13 mouse cellular contexts compared by ENCODE assay signal in the genomic region with DNA sequence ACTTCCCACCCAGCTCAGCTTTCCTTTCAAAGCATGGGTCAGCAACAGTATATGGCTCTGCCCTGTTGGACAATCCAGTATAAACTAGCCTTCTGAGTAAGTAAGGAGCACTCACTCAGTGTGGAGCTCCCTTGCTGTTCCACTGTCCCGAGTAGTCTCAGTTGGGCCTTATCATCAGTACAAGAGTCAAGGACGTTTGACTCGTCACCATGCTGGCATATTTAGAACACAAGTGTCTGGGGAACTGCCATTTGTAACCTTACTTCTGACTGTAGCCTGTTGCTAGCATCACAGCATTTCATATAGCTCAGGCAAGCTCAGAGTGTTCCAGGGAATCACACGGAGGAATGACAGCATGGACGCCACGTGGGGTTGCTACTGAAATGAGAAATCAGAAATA. TPM values are rescaled to one million over a fixed set of nuclear protein-coding genes. Genes with fewer than 3 reads are reported as not detected.
A peak's percentile ranks its signal among the peaks of the same experiment; 100 is the strongest.
DNase-seq lines count a peak whose midpoint lies in the region; ATAC-seq lines count a peak whose summit lies in the region.
"Had no signal": no experiment of that assay in that cellular context is flagged by ENCODE, and none has a peak within 500 bp of the region (broad histone marks: within the 10 kb centered on the region; RNA-seq: fewer than 3 reads in every experiment).

No protein-coding gene starts in this region.

- H3K9ac ChIP-seq in heart, embryonic 16.5 days (ENCODE audit: low read length) = no peak overlapping the region
- no peak overlapping the region for H3K9ac ChIP-seq in forebrain, embryonic 14.5 days (ENCODE audit: low read length)
- H3K9ac ChIP-seq in intestine, embryonic 15.5 days = no peak overlapping the region
- H3K9ac ChIP-seq in neural tube, embryonic 11.5 days (ENCODE audit: low read length) = no peak overlapping the region
- H3K9ac ChIP-seq: embryonic facial prominence, embryonic 15.5 days had no signal

- ATAC-seq in heart, embryonic 16.5 days (replicated peaks; ENCODE audit: extremely low read depth, insufficient read depth, low FRiP score) = no peak
- ATAC-seq in forebrain, embryonic 14.5 days = no peak
- no peak for ATAC-seq in intestine, embryonic 15.5 days
- ATAC-seq in neural tube, embryonic 11.5 days (ENCODE audit: insufficient read depth, low FRiP score, low TSS enrichment) = no peak
- no peak for ATAC-seq in megakaryocyte progenitor cell, adult 5-6 weeks (replicated peaks; ENCODE audit: poor library complexity)

- peaks cover 8% of the 10 kb centered on the region for H3K4me1 ChIP-seq in heart, embryonic 16.5 days (ENCODE audit: control insufficient read depth, insufficient read depth, low read length)
- H3K4me1 ChIP-seq in forebrain, embryonic 14.5 days (ENCODE audit: control insufficient read depth, insufficient read depth, low read length) = peaks cover 10% of the 10 kb centered on the region
- H3K4me1 ChIP-seq in intestine, embryonic 15.5 days (replicated peaks) = 0 out of 2 replicates have a peak, but pooled peaks cover 4% of the 10 kb centered on the region
- H3K4me1 ChIP-seq in neural tube, embryonic 11.5 days (ENCODE audit: control insufficient read depth, insufficient read depth, low read length) = peaks cover 8% of the 10 kb centered on the region; the same call in 1 of the 2 replicates

- WGBS in heart, embryonic 16.5 days = 56% methylated on average over 6 of the region's 6 CpGs
- WGBS in forebrain, embryonic 14.5 days = 89% methylated on average over 6 of the region's 6 CpGs
- 82% methylated on average over 6 of the region's 6 CpGs for WGBS in intestine, embryonic 15.5 days
- WGBS in neural tube, embryonic 11.5 days = 87% methylated on average over 6 of the region's 6 CpGs

- H3K36me3 ChIP-seq in heart, embryonic 16.5 days (ENCODE audit: control insufficient read depth, insufficient read depth) = no peaks in the 10 kb centered on the region
- H3K36me3 ChIP-seq in forebrain, embryonic 14.5 days (ENCODE audit: control insufficient read depth, insufficient read depth, low read length) = peaks cover 11% of the 10 kb centered on the region; the same call in 1 of the 2 replicates
- H3K36me3 ChIP-seq in intestine, embryonic 15.5 days = no peaks in the 10 kb centered on the region
- H3K36me3 ChIP-seq in neural tube, embryonic 11.5 days (ENCODE audit: control insufficient read depth, insufficient read depth, low read length) = peaks cover 2% of the 10 kb centered on the region

- 0 out of 2 replicates have a peak overlapping the region, but pooled peaks have one; percentile 8 for H3K4me3 ChIP-seq in heart, embryonic 16.5 days (ENCODE audit: low read length)
- peak overlapping the region; percentile 3; the same call in 1 of the 2 replicates for H3K4me3 ChIP-seq in forebrain, embryonic 14.5 days (ENCODE audit: low read depth, low read length)
- H3K4me3 ChIP-seq in intestine, embryonic 15.5 days (replicated peaks) = no peak overlapping the region
- no peak overlapping the region for H3K4me3 ChIP-seq in neural tube, embryonic 11.5 days (ENCODE audit: low read depth, low read length)
- H3K4me3 ChIP-seq: embryonic facial prominence, embryonic 15.5 days had no signal

- peak overlapping the region; percentile 42 for H3K4me2 ChIP-seq in heart, embryonic 16.5 days (ENCODE audit: low read depth, low read length)
- peak overlapping the region; percentile 23 for H3K4me2 ChIP-seq in forebrain, embryonic 14.5 days (ENCODE audit: low read length)
- 0 out of 2 replicates have a peak overlapping the region, but pooled peaks have one; percentile 3 for H3K4me2 ChIP-seq in intestine, embryonic 15.5 days (replicated peaks)
- peak overlapping the region; percentile 10 for H3K4me2 ChIP-seq in neural tube, embryonic 11.5 days (ENCODE audit: low read depth)
- H3K4me2 ChIP-seq: embryonic facial prominence, embryonic 15.5 days had no signal

- H3K27me3 ChIP-seq in heart, embryonic 16.5 days (ENCODE audit: control insufficient read depth, insufficient read depth, low read length) = no peaks in the 10 kb centered on the region
- H3K27me3 ChIP-seq in forebrain, embryonic 14.5 days (replicated peaks; ENCODE audit: control insufficient read depth, insufficient read depth, low read length) = no peaks in the 10 kb centered on the region
- no peaks in the 10 kb centered on the region for H3K27me3 ChIP-seq in intestine, embryonic 15.5 days (replicated peaks)
- no peaks in the 10 kb centered on the region for H3K27me3 ChIP-seq in neural tube, embryonic 11.5 days (ENCODE audit: control insufficient read depth, insufficient read depth, low read length)
- H3K27me3 ChIP-seq: embryonic facial prominence, embryonic 15.5 days had no signal

- DNase-seq in heart, adult 11 months = no peak
- no peak for DNase-seq in forebrain, embryonic 14.5 days (ENCODE audit: low spot score)
- no peak for DNase-seq in neural tube, embryonic 11.5 days (ENCODE audit: low spot score)
- DNase-seq in retina, embryonic 14.5 days (ENCODE audit: low spot score) = no peak
- DNase-seq: cerebellum, adult 11 months; gastrocnemius, postnatal 10 days; thymus, postnatal 14 days had no signal

- no peak overlapping the region for H3K27ac ChIP-seq in heart, embryonic 16.5 days (ENCODE audit: low read length)
- H3K27ac ChIP-seq in forebrain, embryonic 14.5 days (ENCODE audit: low read depth, low read length) = no peak overlapping the region
- H3K27ac ChIP-seq in intestine, embryonic 15.5 days = no peak overlapping the region
- H3K27ac ChIP-seq in neural tube, embryonic 11.5 days (ENCODE audit: low read depth, low read length) = no peak overlapping the region
- H3K27ac ChIP-seq: embryonic facial prominence, embryonic 15.5 days had no signal

- H3K9me3 ChIP-seq in heart, embryonic 16.5 days (replicated peaks; ENCODE audit: control insufficient read depth, low read length) = no peaks in the 10 kb centered on the region
- no peaks in the 10 kb centered on the region for H3K9me3 ChIP-seq in forebrain, embryonic 14.5 days (replicated peaks; ENCODE audit: control insufficient read depth, low read length)
- no peaks in the 10 kb centered on the region for H3K9me3 ChIP-seq in intestine, embryonic 15.5 days
- H3K9me3 ChIP-seq in neural tube, embryonic 11.5 days (ENCODE audit: control insufficient read depth, low read length) = no peaks in the 10 kb centered on the region
- H3K9me3 ChIP-seq: embryonic facial prominence, embryonic 15.5 days had no signal

RNA-seq across cellular contexts. Expression of a gene that starts 3.1 kb away (rescaled TPM):
- 245 and 273 TPM in 2 replicates for polyA plus RNA-seq in heart, embryonic 16.5 days (2015; fragmentation: Nextera tagmentation; extraction: Ambion mirVana)
- 532 and 624 TPM in 2 replicates for polyA plus RNA-seq in forebrain, embryonic 14.5 days (2014; fragmentation: Nextera tagmentation; extraction: Ambion mirVana)
- 283 and 350 TPM in 2 replicates for polyA plus RNA-seq in intestine, embryonic 15.5 days (2015; fragmentation: Nextera tagmentation; extraction: Ambion mirVana)
- polyA plus RNA-seq in neural tube, embryonic 11.5 days (2014; fragmentation: Nextera tagmentation; extraction: Ambion mirVana) = 325 and 348 TPM in 2 replicates
- total RNA-seq in megakaryocyte progenitor cell, adult 5-6 weeks (2015) = not detected in 2 replicates
- total RNA-seq in megakaryocyte progenitor cell, adult 5-6 weeks (2017) = 0.17 and 0.42 TPM in 2 replicates
- total RNA-seq: liver, adult 2 months; megakaryocyte, adult 5-6 weeks had no signal
- polyA plus RNA-seq: liver, adult 2 months had no signal

Comparison
In these comparisons a context has a peak if more than half of its experiments do, and no peak if none do; other contexts are left out.
1. H3K4me3 ChIP-seq: peak in heart, embryonic 16.5 days (single experiment) and forebrain, embryonic 14.5 days (single experiment); none in intestine, embryonic 15.5 days (single experiment) and neural tube, embryonic 11.5 days (single experiment).
2. Peak in every context shown above with its lines, with median percentiles within 50 percentile points of each other: H3K4me2 ChIP-seq.